Mouse (Mus musculus) urinary bladder, postnatal 0 days (tissue): ENCODE data around the gene Lyar. TPM values are rescaled to one million over a fixed set of nuclear protein-coding genes. Genes with fewer than 3 reads are reported as not detected.

ENCODE experiments used
- polyA plus RNA-seq: library from polyadenylated mRNA; unstranded; fragments of >200 nt; fragmentation: Nextera tagmentation; extraction: Ambion mirVana; gene quantifications from 2 replicates; pipeline ENCODE4 v1.2.1, GENCODE M21; 2015

Lyar gene
- 48.9 and 55.9 TPM in 2 replicates for polyA plus RNA-seq

GRCm38 (mm10) chr5:38220328-38220912 is at the start of gene Lyar, which contains the start of gene Zbtb49:
Lyar (plus strand) TSS chr5:38220470.
Zbtb49 (minus strand) TSS chr5:38220457.

GRCm38 (mm10) chr5:38260107-38260682 is 39.9 kb downstream of the Lyar start, which contains the start of gene Tmem128:
Tmem128 (plus strand) TSS chr5:38260185.

GRCm38 (mm10) chr5:38275771-38276170 is 55.5 kb downstream of the Lyar start, which contains the start of gene Otop1:
Otop1 (plus strand) TSS chr5:38275972.

Other genes starting within 250 kb of the Lyar start
- gene Stx18, start 181.7 kb upstream of the Lyar start, polyA plus RNA-seq: 23.8 TPM in 2 replicates
- gene Nsg1, start 60.6 kb upstream of the Lyar start, polyA plus RNA-seq: 13.7 and 20.2 TPM in 2 replicates
- 4.4 and 5.7 TPM in 2 replicates for gene Zbtb49, start within 50 bp of the Lyar start, polyA plus RNA-seq
- 74.2 and 75.2 TPM in 2 replicates for gene Tmem128, start 39.7 kb downstream of the Lyar start, polyA plus RNA-seq
- gene Otop1, start 55.5 kb downstream of the Lyar start, polyA plus RNA-seq: not detected in 2 replicates
- not detected in 2 replicates for gene Drd5, start 98.9 kb downstream of the Lyar start, polyA plus RNA-seq